Mouse (Mus musculus): ENCODE data around the gene Lhfp. TPM values are rescaled to one million over a fixed set of nuclear protein-coding genes. Genes with fewer than 3 reads are reported as not detected.
A peak's percentile ranks its signal among the peaks of the same experiment; 100 is the strongest.

Gene Lhfp
- polyA plus RNA-seq, 1 experiment from 2014 or later, result 51.2 TPM

DNA sequence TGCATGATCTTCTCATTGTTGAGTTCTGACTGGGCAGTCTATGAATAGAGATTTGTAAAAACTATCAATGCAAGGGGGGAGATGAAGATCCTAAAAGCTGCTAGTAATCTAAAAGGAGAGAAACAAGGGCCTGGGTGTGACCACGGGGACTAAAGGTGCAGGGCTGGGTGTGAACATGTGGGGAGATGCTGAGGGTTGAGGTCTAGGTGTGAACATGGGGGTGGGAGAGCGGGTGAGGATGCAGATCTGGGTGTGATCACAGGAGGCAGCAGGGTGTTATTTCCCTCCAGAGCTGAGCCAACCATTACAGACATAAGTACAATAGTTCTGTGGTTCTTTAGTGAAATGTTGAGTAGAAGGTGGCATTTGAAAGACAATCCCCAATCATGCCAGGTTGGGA lies 144.1 kb downstream of the Lhfp start:
- WGBS, result 75% methylated on average over 2 of the region's 2 CpGs
- no peaks in the 10 kb centered on the region for H3K4me1 ChIP-seq (ENCODE audit: control insufficient read depth, insufficient read depth, low read length)
- no peak overlapping the region for H3K9ac ChIP-seq (ENCODE audit: low read length)
- ATAC-seq (ENCODE audit: insufficient read depth, low FRiP score), result no peak
- no peaks in the 10 kb centered on the region for H3K36me3 ChIP-seq (ENCODE audit: control insufficient read depth, insufficient read depth, low read length)
- no peak overlapping the region for H3K4me2 ChIP-seq (ENCODE audit: low read depth, low read length)
- no peak overlapping the region for H3K27ac ChIP-seq (ENCODE audit: low read length)
- no peak overlapping the region for H3K4me3 ChIP-seq (replicated peaks; ENCODE audit: low read length)
- H3K9me3 ChIP-seq (replicated peaks; ENCODE audit: control insufficient read depth, low read length), result no peaks in the 10 kb centered on the region
- H3K27me3 ChIP-seq (ENCODE audit: control insufficient read depth, insufficient read depth, low read length), result no peaks in the 10 kb centered on the region

- Histone ChIP-seq H3K9me3 (replicated peaks; ENCODE audit: control insufficient read depth, low read length) (no peaks in the 10 kb centered on the region), H3K27me3 (ENCODE audit: control insufficient read depth, insufficient read depth, low read length) (no peaks in the 10 kb centered on the region), H3K9ac (ENCODE audit: low read length) (no peak overlapping the region), H3K4me3 (replicated peaks; ENCODE audit: low read length) (no peak overlapping the region), H3K36me3 (ENCODE audit: control insufficient read depth, insufficient read depth, low read length) (no peaks in the 10 kb centered on the region), H3K4me1 (ENCODE audit: control insufficient read depth, insufficient read depth, low read length) (no peaks in the 10 kb centered on the region), H3K4me2 (ENCODE audit: low read depth, low read length) (no peak overlapping the region), H3K27ac (ENCODE audit: low read length) (no peak overlapping the region)
- no peak for ATAC-seq (ENCODE audit: insufficient read depth, low FRiP score)
- WGBS, result 80% methylated on average over 4 of the region's 4 CpGs
Observed at GRCm38 (mm10) chr3:53193441-53193840, 152.1 kb downstream of the Lhfp start.

GRCm38 (mm10) chr3:53195666-53196107 lies 154.4 kb downstream of the Lhfp start:
- no peak for ATAC-seq (ENCODE audit: insufficient read depth, low FRiP score)
- no peak overlapping the region for H3K27ac ChIP-seq (ENCODE audit: low read length)
- H3K4me1 ChIP-seq (ENCODE audit: control insufficient read depth, insufficient read depth, low read length), result no peaks in the 10 kb centered on the region
- no peak overlapping the region for H3K4me3 ChIP-seq (replicated peaks; ENCODE audit: low read length)
- H3K27me3 ChIP-seq (ENCODE audit: control insufficient read depth, insufficient read depth, low read length), result no peaks in the 10 kb centered on the region
- H3K4me2 ChIP-seq (ENCODE audit: low read depth, low read length), result no peak overlapping the region
- H3K9ac ChIP-seq (ENCODE audit: low read length), result no peak overlapping the region
- 73% methylated on average over 8 of the region's 8 CpGs for WGBS
- no peaks in the 10 kb centered on the region for H3K36me3 ChIP-seq (ENCODE audit: control insufficient read depth, insufficient read depth, low read length)
- no peaks in the 10 kb centered on the region for H3K9me3 ChIP-seq (replicated peaks; ENCODE audit: control insufficient read depth, low read length)

- no peak overlapping the region for H3K4me2 ChIP-seq (ENCODE audit: low read depth, low read length)
- H3K9ac ChIP-seq (ENCODE audit: low read length), result no peak overlapping the region
- H3K27ac ChIP-seq (ENCODE audit: low read length), result no peak overlapping the region
- no peaks in the 10 kb centered on the region for H3K27me3 ChIP-seq (ENCODE audit: control insufficient read depth, insufficient read depth, low read length)
- no peaks in the 10 kb centered on the region for H3K9me3 ChIP-seq (replicated peaks; ENCODE audit: control insufficient read depth, low read length)
- WGBS, result 83% methylated on average over 8 of the region's 8 CpGs
- H3K4me1 ChIP-seq (ENCODE audit: control insufficient read depth, insufficient read depth, low read length), result peaks cover 10% of the 10 kb centered on the region
- no peak for ATAC-seq (ENCODE audit: insufficient read depth, low FRiP score)
- no peaks in the 10 kb centered on the region for H3K36me3 ChIP-seq (ENCODE audit: control insufficient read depth, insufficient read depth, low read length)
- H3K4me3 ChIP-seq (replicated peaks; ENCODE audit: low read length), result no peak overlapping the region
Observed at GRCm38 (mm10) chr3:53200175-53200574, 158.8 kb downstream of the Lhfp start.

DNA sequence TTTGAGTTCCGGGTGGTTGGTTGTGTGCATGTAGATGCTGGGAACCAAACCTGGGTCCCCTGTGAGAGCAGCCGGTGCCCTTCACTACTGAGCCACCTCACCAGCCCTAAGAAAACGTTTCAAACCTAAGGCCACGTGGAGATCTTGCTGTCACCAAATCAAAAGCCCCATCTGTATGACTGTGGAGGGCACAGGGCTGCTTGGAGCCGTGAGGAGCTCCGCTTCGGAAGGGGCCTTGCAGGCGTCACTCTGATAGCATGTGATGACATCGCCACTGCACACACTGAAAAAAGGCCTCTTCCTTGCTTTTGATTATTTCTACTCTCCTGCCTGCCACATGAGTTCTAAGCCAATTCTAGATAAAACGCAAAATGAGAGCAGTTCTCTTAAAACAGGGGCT lies 159.5 kb downstream of the Lhfp start:
- H3K9me3 ChIP-seq (replicated peaks; ENCODE audit: control insufficient read depth, low read length), result no peaks in the 10 kb centered on the region
- 72% methylated on average over 10 of the region's 10 CpGs for WGBS
- no peak overlapping the region for H3K9ac ChIP-seq (ENCODE audit: low read length)
- H3K27me3 ChIP-seq (ENCODE audit: control insufficient read depth, insufficient read depth, low read length), result no peaks in the 10 kb centered on the region
- H3K4me2 ChIP-seq (ENCODE audit: low read depth, low read length), result no peak overlapping the region
- H3K36me3 ChIP-seq (ENCODE audit: control insufficient read depth, insufficient read depth, low read length), result no peaks in the 10 kb centered on the region
- H3K27ac ChIP-seq (ENCODE audit: low read length), result no peak overlapping the region
- H3K4me3 ChIP-seq (replicated peaks; ENCODE audit: low read length), result no peak overlapping the region
- peaks cover 10% of the 10 kb centered on the region for H3K4me1 ChIP-seq (ENCODE audit: control insufficient read depth, insufficient read depth, low read length)
- ATAC-seq (ENCODE audit: insufficient read depth, low FRiP score), result no peak

DNA sequence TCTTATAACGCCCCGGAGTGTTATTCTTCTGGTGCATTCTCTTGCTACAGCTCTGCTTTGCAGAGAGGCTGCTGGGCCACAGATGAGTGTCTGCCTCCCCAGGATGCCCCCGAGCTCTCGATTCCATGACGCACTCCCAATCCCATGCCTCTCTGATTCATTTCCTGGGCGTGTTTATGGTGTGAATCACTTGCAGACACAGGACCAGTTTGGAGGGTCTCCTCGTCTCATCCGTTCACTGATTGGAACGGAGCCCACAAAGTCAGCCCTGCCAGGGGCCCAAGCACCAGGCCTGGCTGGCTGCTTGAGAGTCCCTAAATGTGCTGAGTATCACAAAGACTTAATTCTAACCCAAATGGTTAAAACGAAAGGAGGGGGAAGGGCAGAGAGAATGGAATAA lies 160.3 kb downstream of the Lhfp start:
- ATAC-seq (ENCODE audit: insufficient read depth, low FRiP score), result peak; percentile 29; the same call in 1 of the 2 replicates
- Histone ChIP-seq H3K36me3 (ENCODE audit: control insufficient read depth, insufficient read depth, low read length) (no peaks in the 10 kb centered on the region), H3K4me1 (ENCODE audit: control insufficient read depth, insufficient read depth, low read length) (peaks cover 10% of the 10 kb centered on the region), H3K9me3 (replicated peaks; ENCODE audit: control insufficient read depth, low read length) (no peaks in the 10 kb centered on the region), H3K4me2 (ENCODE audit: low read depth, low read length) (no peak overlapping the region), H3K27ac (ENCODE audit: low read length) (no peak overlapping the region), H3K9ac (ENCODE audit: low read length) (no peak overlapping the region), H3K4me3 (replicated peaks; ENCODE audit: low read length) (no peak overlapping the region), H3K27me3 (ENCODE audit: control insufficient read depth, insufficient read depth, low read length) (no peaks in the 10 kb centered on the region)
- WGBS, result 52% methylated on average over 10 of the region's 10 CpGs

DNA sequence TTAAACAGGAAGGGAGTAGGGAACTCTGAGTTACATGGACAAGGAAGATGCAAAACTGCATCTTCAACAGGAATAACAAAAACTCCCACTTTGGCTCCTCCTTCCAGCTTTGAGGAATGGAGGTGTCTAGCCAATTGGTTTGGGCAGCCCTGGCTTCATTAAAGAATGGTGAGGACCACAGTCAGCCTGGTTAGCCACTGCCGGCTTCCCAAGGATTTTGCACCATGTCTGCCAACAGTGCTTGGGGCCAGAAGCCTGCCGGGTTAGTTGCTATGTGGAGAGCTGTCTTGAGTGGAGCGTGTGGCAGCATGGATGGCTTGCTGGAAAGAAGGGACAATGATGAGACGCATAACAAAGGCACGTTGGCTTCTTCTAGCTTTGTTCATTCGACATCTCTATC lies 160.9 kb downstream of the Lhfp start:
- H3K4me1 ChIP-seq (ENCODE audit: control insufficient read depth, insufficient read depth, low read length), result peaks cover 10% of the 10 kb centered on the region
- no peak overlapping the region for H3K27ac ChIP-seq (ENCODE audit: low read length)

DNA sequence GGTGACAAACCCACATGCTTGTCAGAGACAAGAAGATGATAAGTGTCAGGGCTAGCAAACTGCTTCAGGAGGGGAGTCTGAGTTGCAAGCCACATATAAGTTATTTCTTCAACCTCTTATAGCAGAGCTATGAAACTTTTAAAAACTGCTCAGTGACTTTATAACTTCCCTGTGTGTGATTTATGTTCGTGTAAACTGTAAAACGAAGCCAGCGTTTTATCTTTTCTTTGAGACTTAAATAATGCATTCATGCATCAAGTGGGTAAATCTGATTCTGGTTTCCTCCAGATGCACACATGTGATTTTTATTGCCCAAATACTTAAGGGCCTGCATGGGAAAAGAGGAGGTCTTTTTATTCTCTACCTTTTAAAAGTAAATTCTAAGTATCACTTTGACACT lies 161.4 kb downstream of the Lhfp start:
- Histone ChIP-seq H3K4me3 (replicated peaks; ENCODE audit: low read length) (no peak overlapping the region), H3K9me3 (replicated peaks; ENCODE audit: control insufficient read depth, low read length) (no peaks in the 10 kb centered on the region), H3K36me3 (ENCODE audit: control insufficient read depth, insufficient read depth, low read length) (no peaks in the 10 kb centered on the region), H3K9ac (ENCODE audit: low read length) (no peak overlapping the region), H3K27ac (ENCODE audit: low read length) (no peak overlapping the region), H3K4me1 (ENCODE audit: control insufficient read depth, insufficient read depth, low read length) (peaks cover 10% of the 10 kb centered on the region), H3K4me2 (ENCODE audit: low read depth, low read length) (no peak overlapping the region), H3K27me3 (ENCODE audit: control insufficient read depth, insufficient read depth, low read length) (no peaks in the 10 kb centered on the region)
- WGBS, result 58% methylated on average over 3 of the region's 3 CpGs
- ATAC-seq (ENCODE audit: insufficient read depth, low FRiP score), result no peak

More for the DNA sequence above, 160.9 kb downstream of the Lhfp start:
- H3K9ac ChIP-seq (ENCODE audit: low read length), result no peak overlapping the region
- H3K27me3 ChIP-seq (ENCODE audit: control insufficient read depth, insufficient read depth, low read length), result no peaks in the 10 kb centered on the region
- 65% methylated on average over 6 of the region's 6 CpGs for WGBS
- no peak overlapping the region for H3K4me2 ChIP-seq (ENCODE audit: low read depth, low read length)
- no peaks in the 10 kb centered on the region for H3K9me3 ChIP-seq (replicated peaks; ENCODE audit: control insufficient read depth, low read length)
- no peak overlapping the region for H3K4me3 ChIP-seq (replicated peaks; ENCODE audit: low read length)
- H3K36me3 ChIP-seq (ENCODE audit: control insufficient read depth, insufficient read depth, low read length), result no peaks in the 10 kb centered on the region
- no peak for ATAC-seq (ENCODE audit: insufficient read depth, low FRiP score)

GRCm38 (mm10) chr3:53203656-53204055 lies 162.3 kb downstream of the Lhfp start:
- H3K4me3 ChIP-seq (replicated peaks; ENCODE audit: low read length), result no peak overlapping the region
- H3K9ac ChIP-seq (ENCODE audit: low read length), result no peak overlapping the region
- H3K4me1 ChIP-seq (ENCODE audit: control insufficient read depth, insufficient read depth, low read length), result peaks cover 10% of the 10 kb centered on the region
- no peaks in the 10 kb centered on the region for H3K36me3 ChIP-seq (ENCODE audit: control insufficient read depth, insufficient read depth, low read length)
- ATAC-seq (ENCODE audit: insufficient read depth, low FRiP score), result no peak
- H3K27ac ChIP-seq (ENCODE audit: low read length), result no peak overlapping the region
- H3K9me3 ChIP-seq (replicated peaks; ENCODE audit: control insufficient read depth, low read length), result no peaks in the 10 kb centered on the region
- H3K4me2 ChIP-seq (ENCODE audit: low read depth, low read length), result no peak overlapping the region
- 71% methylated on average over 5 of the region's 5 CpGs for WGBS
- H3K27me3 ChIP-seq (ENCODE audit: control insufficient read depth, insufficient read depth, low read length), result no peaks in the 10 kb centered on the region

Measured in stomach, embryonic 16.5 days (tissue).